11 mouse cellular contexts compared by ENCODE assay signal in the genomic region with DNA sequence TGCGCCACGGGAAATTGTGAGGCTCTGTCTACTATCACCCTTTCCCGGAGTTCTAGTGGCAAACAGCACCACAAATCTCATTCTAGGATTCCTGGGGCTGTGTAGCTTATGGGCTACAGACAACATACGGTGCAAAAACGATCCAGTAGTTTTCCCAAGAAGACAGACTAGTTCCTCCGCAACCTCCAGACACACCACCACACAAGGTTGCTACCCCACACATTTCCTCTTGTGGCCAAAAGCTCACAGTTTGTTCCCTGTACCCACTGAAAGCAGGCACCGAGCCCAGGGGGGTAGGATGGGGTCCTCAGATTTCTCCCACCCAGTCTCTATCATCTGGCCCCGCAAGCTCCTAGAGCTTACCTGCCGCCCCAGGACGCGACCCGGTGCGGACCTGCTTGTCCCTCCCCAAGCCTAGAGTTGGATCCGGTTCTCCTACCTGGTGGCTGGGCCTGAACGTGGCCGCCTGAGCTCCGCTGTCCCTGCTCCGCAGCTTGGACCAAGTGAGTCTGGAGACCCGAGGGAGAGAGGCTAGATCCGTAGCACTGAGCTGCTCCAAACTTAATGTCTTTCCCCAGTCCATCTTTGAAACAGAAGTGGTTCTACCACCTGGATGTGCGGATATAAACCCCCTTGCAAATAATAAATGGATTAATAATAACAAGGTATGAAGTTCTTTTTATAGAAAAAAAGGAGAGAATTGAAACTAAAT. TPM values are rescaled to one million over a fixed set of nuclear protein-coding genes. Genes with fewer than 3 reads are reported as not detected.
DNase-seq lines count a peak whose midpoint lies in the region; ATAC-seq and TF ChIP-seq lines count a peak whose summit lies in the region.
"Had no signal": no experiment of that assay in that cellular context is flagged by ENCODE, and none has a peak within 500 bp of the region (broad histone marks: within the 10 kb centered on the region; RNA-seq: fewer than 3 reads in every experiment).

No protein-coding gene starts in this region.

- H3K27me3 ChIP-seq in heart, embryonic 12.5 days (replicated peaks): peaks cover 77% of the 10 kb centered on the region
- peaks cover 100% of the 10 kb centered on the region for H3K27me3 ChIP-seq in midbrain, embryonic 10.5 days (ENCODE audit: low read depth, poor library complexity, severe bottlenecking)
- H3K27me3 ChIP-seq in midbrain, postnatal 0 days (ENCODE audit: insufficient read depth, low read length): peaks cover 76% of the 10 kb centered on the region
- H3K27me3 ChIP-seq in forebrain, embryonic 16.5 days (replicated peaks; ENCODE audit: control insufficient read depth, insufficient read depth, low read length): peaks cover 26% of the 10 kb centered on the region
- H3K27me3 ChIP-seq in midbrain, embryonic 16.5 days (ENCODE audit: control insufficient read depth, insufficient read depth, low read depth, low read length): peaks cover 45% of the 10 kb centered on the region

- no peak overlapping the region for H3K27ac ChIP-seq in heart, embryonic 12.5 days (ENCODE audit: poor library complexity, severe bottlenecking)
- no peak overlapping the region for H3K27ac ChIP-seq in midbrain, embryonic 10.5 days (replicated peaks)
- no peak overlapping the region for H3K27ac ChIP-seq in midbrain, postnatal 0 days (ENCODE audit: low read depth, low read length)
- peak overlapping the region; percentile 92 for H3K27ac ChIP-seq in forebrain, embryonic 16.5 days (ENCODE audit: low read length)
- H3K27ac ChIP-seq in midbrain, embryonic 16.5 days (ENCODE audit: low read length): peak overlapping the region; percentile 70; the same call in 1 of the 2 replicates
- H3K27ac ChIP-seq: heart, adult 2 months had no signal

- no peaks in the 10 kb centered on the region for H3K36me3 ChIP-seq in heart, embryonic 12.5 days
- no peaks in the 10 kb centered on the region for H3K36me3 ChIP-seq in midbrain, embryonic 10.5 days
- no peaks in the 10 kb centered on the region for H3K36me3 ChIP-seq in midbrain, postnatal 0 days (ENCODE audit: insufficient read depth, low read length)
- no peaks in the 10 kb centered on the region for H3K36me3 ChIP-seq in forebrain, embryonic 16.5 days (ENCODE audit: control insufficient read depth, insufficient read depth)
- no peaks in the 10 kb centered on the region for H3K36me3 ChIP-seq in midbrain, embryonic 16.5 days (ENCODE audit: control insufficient read depth, insufficient read depth, low read length)

- ATAC-seq in heart, embryonic 12.5 days (ENCODE audit: insufficient number of reproducible peaks, low FRiP score): no peak
- no peak for ATAC-seq in midbrain, postnatal 0 days (ENCODE audit: low FRiP score)
- peak; percentile 38 for ATAC-seq in forebrain, embryonic 16.5 days
- ATAC-seq in midbrain, embryonic 16.5 days: no peak

- H3K4me2 ChIP-seq in heart, embryonic 12.5 days: peak overlapping the region; percentile 60
- H3K4me2 ChIP-seq in midbrain, postnatal 0 days (ENCODE audit: low read depth, low read length, poor library complexity, severe bottlenecking): no peak overlapping the region
- H3K4me2 ChIP-seq in forebrain, embryonic 16.5 days (ENCODE audit: low read length): peak overlapping the region; percentile 54
- H3K4me2 ChIP-seq in midbrain, embryonic 16.5 days (ENCODE audit: low read length): 0 out of 2 replicates have a peak overlapping the region, but pooled peaks have one; percentile 17

- 0 out of 2 replicates have a peak overlapping the region, but pooled peaks have one; percentile 24 for H3K4me3 ChIP-seq in heart, embryonic 12.5 days
- peak overlapping the region; percentile 24; the same call in 1 of the 2 replicates for H3K4me3 ChIP-seq in midbrain, embryonic 10.5 days
- H3K4me3 ChIP-seq in midbrain, postnatal 0 days (ENCODE audit: low read depth, low read length): no peak overlapping the region
- H3K4me3 ChIP-seq in forebrain, embryonic 16.5 days (replicated peaks; ENCODE audit: low read length): peak overlapping the region; percentile 46
- peak overlapping the region; percentile 23 for H3K4me3 ChIP-seq in midbrain, embryonic 16.5 days (ENCODE audit: low read depth, low read length)
- H3K4me3 ChIP-seq: heart, adult 2 months had no signal

- H3K9ac ChIP-seq in heart, embryonic 12.5 days: no peak overlapping the region
- H3K9ac ChIP-seq in midbrain, postnatal 0 days (replicated peaks; ENCODE audit: low read length, poor library complexity, severe bottlenecking): no peak overlapping the region
- peak overlapping the region; percentile 68 for H3K9ac ChIP-seq in forebrain, embryonic 16.5 days (replicated peaks; ENCODE audit: low read depth, low read length)
- no peak overlapping the region for H3K9ac ChIP-seq in midbrain, embryonic 16.5 days (ENCODE audit: low read depth, low read length)

- H3K4me1 ChIP-seq in heart, embryonic 12.5 days (replicated peaks): peaks cover 32% of the 10 kb centered on the region
- H3K4me1 ChIP-seq in midbrain, embryonic 10.5 days: peaks cover 45% of the 10 kb centered on the region
- no peaks in the 10 kb centered on the region for H3K4me1 ChIP-seq in midbrain, postnatal 0 days (ENCODE audit: insufficient read depth, low read length)
- peaks cover 24% of the 10 kb centered on the region for H3K4me1 ChIP-seq in forebrain, embryonic 16.5 days (replicated peaks; ENCODE audit: control insufficient read depth, insufficient read depth, low read length)
- peaks cover 9% of the 10 kb centered on the region; the same call in 1 of the 2 replicates for H3K4me1 ChIP-seq in midbrain, embryonic 16.5 days (ENCODE audit: control insufficient read depth, insufficient read depth, low read length)

- no peak for TF ChIP-seq CTCF in midbrain, postnatal 0 days (IDR thresholded peaks at IDR 0.05)

- no peak for DNase-seq in heart, adult 18-20 months
- peak; percentile 59 for DNase-seq in midbrain, embryonic 10.5 days (ENCODE audit: low spot score)
- DNase-seq in midbrain, postnatal 0 days (ENCODE audit: low spot score): no peak
- no peak for DNase-seq in MN1 (ENCODE audit: low spot score)
- DNase-seq in thymus, postnatal 25 days: no peak
- DNase-seq: lung, postnatal 36 days had no signal

- 2% methylated on average over 21 of the region's 21 CpGs for WGBS in heart, embryonic 12.5 days
- under 1% methylated on average over 21 of the region's 21 CpGs for WGBS in midbrain, embryonic 10.5 days
- under 1% methylated on average over 21 of the region's 21 CpGs for WGBS in midbrain, postnatal 0 days
- 1% methylated on average over 21 of the region's 21 CpGs for WGBS in forebrain, embryonic 16.5 days
- under 1% methylated on average over 21 of the region's 21 CpGs for WGBS in midbrain, embryonic 16.5 days

- H3K9me3 ChIP-seq in heart, embryonic 12.5 days (replicated peaks): no peaks in the 10 kb centered on the region
- no peaks in the 10 kb centered on the region for H3K9me3 ChIP-seq in midbrain, embryonic 10.5 days (replicated peaks)
- no peaks in the 10 kb centered on the region for H3K9me3 ChIP-seq in midbrain, postnatal 0 days (ENCODE audit: low read length)
- no peaks in the 10 kb centered on the region for H3K9me3 ChIP-seq in forebrain, embryonic 16.5 days (ENCODE audit: control insufficient read depth, low read length)
- H3K9me3 ChIP-seq in midbrain, embryonic 16.5 days (replicated peaks; ENCODE audit: control insufficient read depth, low read length, poor library complexity, severe bottlenecking): no peaks in the 10 kb centered on the region

RNA-seq across cellular contexts. Expression of gene Dlx6, which starts 1.9 kb away (rescaled TPM):
- polyA plus RNA-seq in heart, embryonic 12.5 days (2016; fragmentation: Nextera tagmentation; extraction: Ambion mirVana): 0.14 TPM in 1 of 2 replicates, not detected in the other
- not detected for total RNA-seq in heart, adult 18-20 months (2021)
- 0.48 and 0.79 TPM in 2 replicates for polyA plus RNA-seq in midbrain, embryonic 10.5 days (2016; fragmentation: Nextera tagmentation; extraction: Ambion mirVana)
- total RNA-seq in midbrain, postnatal 0 days (2014; rRNA removed): 0.57 and 1.5 TPM in 2 replicates
- polyA plus RNA-seq in midbrain, postnatal 0 days (2015; fragmentation: Nextera tagmentation; extraction: Ambion mirVana): 0.81 and 1.1 TPM in 2 replicates
- 7.2 and 12.6 TPM in 2 replicates for polyA plus RNA-seq in forebrain, embryonic 16.5 days (2015; fragmentation: Nextera tagmentation; extraction: Ambion mirVana)
- 1.3 and 3.0 TPM in 2 replicates for polyA plus RNA-seq in midbrain, embryonic 16.5 days (2015; fragmentation: Nextera tagmentation; extraction: Ambion mirVana)
- total RNA-seq: heart, adult 2 months had no signal
- polyA plus RNA-seq: C2C12; heart, adult 2 months had no signal

RNA-seq across cellular contexts. Expression of gene Dlx5, which starts 20.6 kb away (rescaled TPM):
- polyA plus RNA-seq in heart, embryonic 12.5 days (2016; fragmentation: Nextera tagmentation; extraction: Ambion mirVana): 0.98 and 1.5 TPM in 2 replicates
- under 1 TPM in 1 of 2 experiments, not detected in 1; 0.37 TPM for total RNA-seq in heart, adult 18-20 months (2021)
- polyA plus RNA-seq in midbrain, embryonic 10.5 days (2016; fragmentation: Nextera tagmentation; extraction: Ambion mirVana): 4.5 and 8.9 TPM in 2 replicates
- 0.49 and 0.76 TPM in 2 replicates for total RNA-seq in midbrain, postnatal 0 days (2014; rRNA removed)
- polyA plus RNA-seq in midbrain, postnatal 0 days (2015; fragmentation: Nextera tagmentation; extraction: Ambion mirVana): 3.3 and 6.7 TPM in 2 replicates
- 74.3 and 75.7 TPM in 2 replicates for polyA plus RNA-seq in forebrain, embryonic 16.5 days (2015; fragmentation: Nextera tagmentation; extraction: Ambion mirVana)
- 9.7 and 20.7 TPM in 2 replicates for polyA plus RNA-seq in midbrain, embryonic 16.5 days (2015; fragmentation: Nextera tagmentation; extraction: Ambion mirVana)
- polyA plus RNA-seq: C2C12 had no signal

Comparison
In these comparisons a context has a peak if more than half of its experiments do, and no peak if none do; other contexts are left out.
1. H3K27ac ChIP-seq: peak in forebrain, embryonic 16.5 days (single experiment) and midbrain, embryonic 16.5 days (single experiment); none in heart, embryonic 12.5 days (single experiment), midbrain, embryonic 10.5 days (single experiment) and midbrain, postnatal 0 days (single experiment).